Mouse (Mus musculus): ENCODE data around the gene Lrmda. TPM values are rescaled to one million over a fixed set of nuclear protein-coding genes. Genes with fewer than 3 reads are reported as not detected.

Gene Lrmda
- polyA plus RNA-seq, 1 experiment from 2014 or later = 0.55 TPM

GRCm38 (mm10) chr14:22471041-22471440, 451.5 kb downstream of the Lrmda start:
- H3K4me1 ChIP-seq (replicated peaks) = peaks cover 5% of the 10 kb centered on the region; the same call in 1 of the 2 replicates
- 80% methylated on average over 4 of the region's 4 CpGs for WGBS
- no peak for DNase-seq (ENCODE audit: low spot score)
- H3K4me3 ChIP-seq = no peak overlapping the region
- no peaks in the 10 kb centered on the region for H3K27me3 ChIP-seq (ENCODE audit: insufficient read depth, poor library complexity, severe bottlenecking)
- no peak overlapping the region for H3K27ac ChIP-seq
- no peaks in the 10 kb centered on the region for H3K36me3 ChIP-seq
- no peaks in the 10 kb centered on the region for H3K9me3 ChIP-seq

GRCm38 (mm10) chr14:22473451-22473850, 453.9 kb downstream of the Lrmda start:
- Histone ChIP-seq H3K36me3 (no peaks in the 10 kb centered on the region), H3K4me1 (replicated peaks) (peaks cover 5% of the 10 kb centered on the region; the same call in 1 of the 2 replicates), H3K27me3 (ENCODE audit: insufficient read depth, poor library complexity, severe bottlenecking) (no peaks in the 10 kb centered on the region), H3K4me3 (no peak overlapping the region), H3K9me3 (no peaks in the 10 kb centered on the region), H3K27ac (no peak overlapping the region)
- no peak for DNase-seq (ENCODE audit: low spot score)
- 86% methylated on average over 7 of the region's 7 CpGs for WGBS

GRCm38 (mm10) chr14:22473991-22474390, 454.5 kb downstream of the Lrmda start:
- no peak overlapping the region for H3K4me3 ChIP-seq
- H3K36me3 ChIP-seq = no peaks in the 10 kb centered on the region
- DNase-seq (ENCODE audit: low spot score) = no peak
- WGBS = 84% methylated on average over 6 of the region's 6 CpGs
- H3K9me3 ChIP-seq = no peaks in the 10 kb centered on the region
- H3K27ac ChIP-seq = 0 out of 2 replicates have a peak overlapping the region, but pooled peaks have one; percentile 35
- no peaks in the 10 kb centered on the region for H3K27me3 ChIP-seq (ENCODE audit: insufficient read depth, poor library complexity, severe bottlenecking)
- H3K4me1 ChIP-seq (replicated peaks) = peaks cover 5% of the 10 kb centered on the region; the same call in 1 of the 2 replicates

- 91% methylated on average over 2 of the region's 2 CpGs for whole genome bisulfite sequencing
- Histone ChIP-seq H3K9me3 (no peaks in the 10 kb centered on the region), H3K4me3 (no peak overlapping the region), H3K27me3 (ENCODE audit: insufficient read depth, poor library complexity, severe bottlenecking) (0 out of 2 replicates have a peak, but pooled peaks cover 8% of the 10 kb centered on the region), H3K4me1 (replicated peaks) (peaks cover 22% of the 10 kb centered on the region), H3K27ac (no peak overlapping the region), H3K36me3 (no peaks in the 10 kb centered on the region)
- DNase-seq (ENCODE audit: low spot score) = no peak
Observed at GRCm38 (mm10) chr14:22493326-22493725, 473.8 kb downstream of the Lrmda start.

GRCm38 (mm10) chr14:22494290-22494689, 474.8 kb downstream of the Lrmda start:
- no peak overlapping the region for H3K4me3 ChIP-seq
- peak overlapping the region; percentile 84 for H3K27ac ChIP-seq
- H3K27me3 ChIP-seq (ENCODE audit: insufficient read depth, poor library complexity, severe bottlenecking) = 0 out of 2 replicates have a peak, but pooled peaks cover 8% of the 10 kb centered on the region
- H3K4me1 ChIP-seq (replicated peaks) = peaks cover 22% of the 10 kb centered on the region
- no peaks in the 10 kb centered on the region for H3K36me3 ChIP-seq
- H3K9me3 ChIP-seq = no peaks in the 10 kb centered on the region
- DNase-seq (ENCODE audit: low spot score) = no peak

- DNase-seq (ENCODE audit: low spot score) = peak; percentile 80
Observed at GRCm38 (mm10) chr14:22494866-22495265, 475.4 kb downstream of the Lrmda start.

GRCm38 (mm10) chr14:22495286-22495685, 475.8 kb downstream of the Lrmda start:
- peak overlapping the region; percentile 23; the same call in 1 of the 2 replicates for H3K4me3 ChIP-seq
- WGBS = 47% methylated on average over 8 of the region's 8 CpGs
- H3K9me3 ChIP-seq = no peaks in the 10 kb centered on the region
- H3K4me1 ChIP-seq (replicated peaks) = peaks cover 22% of the 10 kb centered on the region
- H3K27me3 ChIP-seq (ENCODE audit: insufficient read depth, poor library complexity, severe bottlenecking) = 0 out of 2 replicates have a peak, but pooled peaks cover 8% of the 10 kb centered on the region
- no peaks in the 10 kb centered on the region for H3K36me3 ChIP-seq
- peak; percentile 42 for DNase-seq (ENCODE audit: low spot score)
- peak overlapping the region; percentile 84 for H3K27ac ChIP-seq

More at GRCm38 (mm10) chr14:22494866-22495265, 475.4 kb downstream of the Lrmda start:
- WGBS = 24% methylated on average over 10 of the region's 10 CpGs
- Histone ChIP-seq H3K36me3 (no peaks in the 10 kb centered on the region), H3K27ac (peak overlapping the region; percentile 84), H3K9me3 (no peaks in the 10 kb centered on the region), H3K4me3 (peak overlapping the region; percentile 23; the same call in 1 of the 2 replicates), H3K27me3 (ENCODE audit: insufficient read depth, poor library complexity, severe bottlenecking) (0 out of 2 replicates have a peak, but pooled peaks cover 8% of the 10 kb centered on the region), H3K4me1 (replicated peaks) (peaks cover 22% of the 10 kb centered on the region)

- H3K4me1 ChIP-seq (replicated peaks) = peaks cover 22% of the 10 kb centered on the region
- 0 out of 2 replicates have a peak, but pooled peaks cover 8% of the 10 kb centered on the region for H3K27me3 ChIP-seq (ENCODE audit: insufficient read depth, poor library complexity, severe bottlenecking)
- no peak overlapping the region for H3K27ac ChIP-seq
- no peaks in the 10 kb centered on the region for H3K36me3 ChIP-seq
- H3K9me3 ChIP-seq = no peaks in the 10 kb centered on the region
- DNase-seq (ENCODE audit: low spot score) = no peak
- WGBS = 84% methylated on average over 4 of the region's 4 CpGs
- no peak overlapping the region for H3K4me3 ChIP-seq
Observed at GRCm38 (mm10) chr14:22497636-22498131, 478.2 kb downstream of the Lrmda start.

- Histone ChIP-seq H3K27ac (no peak overlapping the region), H3K36me3 (no peaks in the 10 kb centered on the region), H3K4me3 (no peak overlapping the region), H3K27me3 (ENCODE audit: insufficient read depth, poor library complexity, severe bottlenecking) (no peaks in the 10 kb centered on the region), H3K9me3 (no peaks in the 10 kb centered on the region), H3K4me1 (replicated peaks) (peaks cover 19% of the 10 kb centered on the region)
- DNase-seq (ENCODE audit: low spot score) = no peak
- 65% methylated on average over 6 of the region's 6 CpGs for WGBS
Observed at GRCm38 (mm10) chr14:22509747-22510530, 490.4 kb downstream of the Lrmda start.

- no peak for DNase-seq (ENCODE audit: low spot score)
- no peaks in the 10 kb centered on the region for H3K36me3 ChIP-seq
- H3K9me3 ChIP-seq = no peaks in the 10 kb centered on the region
- no peak overlapping the region for H3K27ac ChIP-seq
- H3K27me3 ChIP-seq (ENCODE audit: insufficient read depth, poor library complexity, severe bottlenecking) = no peaks in the 10 kb centered on the region
- no peak overlapping the region for H3K4me3 ChIP-seq
- peaks cover 19% of the 10 kb centered on the region for H3K4me1 ChIP-seq (replicated peaks)
Observed at GRCm38 (mm10) chr14:22510531-22510785, 490.9 kb downstream of the Lrmda start.

GRCm38 (mm10) chr14:22514362-22515084, 495.0 kb downstream of the Lrmda start:
- Histone ChIP-seq H3K27me3 (ENCODE audit: insufficient read depth, poor library complexity, severe bottlenecking) (no peaks in the 10 kb centered on the region), H3K4me3 (no peak overlapping the region), H3K9me3 (peaks cover 7% of the 10 kb centered on the region; the same call in 1 of the 2 replicates), H3K36me3 (no peaks in the 10 kb centered on the region), H3K4me1 (replicated peaks) (peaks cover 14% of the 10 kb centered on the region; the same call in 1 of the 2 replicates), H3K27ac (no peak overlapping the region)
- no peak for DNase-seq (ENCODE audit: low spot score)
- WGBS = 82% methylated on average over 5 of the region's 5 CpGs

- Histone ChIP-seq H3K36me3 (no peaks in the 10 kb centered on the region), H3K9me3 (no peaks in the 10 kb centered on the region), H3K4me3 (no peak overlapping the region), H3K4me1 (replicated peaks) (no peaks in the 10 kb centered on the region), H3K27ac (no peak overlapping the region), H3K27me3 (ENCODE audit: insufficient read depth, poor library complexity, severe bottlenecking) (no peaks in the 10 kb centered on the region)
- 80% methylated on average over 3 of the region's 3 CpGs for WGBS
- no peak for DNase-seq (ENCODE audit: low spot score)
Observed at GRCm38 (mm10) chr14:22530706-22531105, 511.2 kb downstream of the Lrmda start.

- Histone ChIP-seq H3K36me3 (no peaks in the 10 kb centered on the region), H3K27ac (no peak overlapping the region), H3K27me3 (ENCODE audit: insufficient read depth, poor library complexity, severe bottlenecking) (no peaks in the 10 kb centered on the region), H3K9me3 (no peaks in the 10 kb centered on the region), H3K4me3 (no peak overlapping the region), H3K4me1 (replicated peaks) (no peaks in the 10 kb centered on the region)
- no peak for DNase-seq (ENCODE audit: low spot score)
- WGBS = 89% methylated on average over 3 of the region's 3 CpGs
Observed at GRCm38 (mm10) chr14:22533501-22533900, 514.0 kb downstream of the Lrmda start.

Measured in hindbrain, embryonic 10.5 days (tissue).